Mouse (Mus musculus) naive thymus-derived CD4-positive, alpha-beta T cell, adult 2 months (primary cell): ENCODE results near the gene Cacna1g.

Experiments used
- DNase-seq: peaks from one replicate; pipeline ENCODE4 v3.0.0-alpha.2; 2011; ENCODE audit warnings: low read depth

Gene Cacna1g

GRCm38 (mm10) chr11:94473707-94474543, at the start of gene Cacna1g:
Gene Cacna1g (minus strand): TSS chr11:94474198.
- peak; percentile 62 for DNase-seq

GRCm38 (mm10) chr11:94521219-94521843, 47.3 kb upstream of the Cacna1g start, which contains the start of gene Mycbpap:
Gene Mycbpap (minus strand): TSS chr11:94521742.
- DNase-seq: peak; percentile 9

- DNase-seq: no peak
Observed at GRCm38 (mm10) chr11:94513452-94513851, 39.5 kb upstream of the Cacna1g start.

- DNase-seq: no peak
Observed at GRCm38 (mm10) chr11:94508976-94509375, 35.0 kb upstream of the Cacna1g start.

GRCm38 (mm10) chr11:94501482-94501881, 27.5 kb upstream of the Cacna1g start:
- DNase-seq: no peak

DNA sequence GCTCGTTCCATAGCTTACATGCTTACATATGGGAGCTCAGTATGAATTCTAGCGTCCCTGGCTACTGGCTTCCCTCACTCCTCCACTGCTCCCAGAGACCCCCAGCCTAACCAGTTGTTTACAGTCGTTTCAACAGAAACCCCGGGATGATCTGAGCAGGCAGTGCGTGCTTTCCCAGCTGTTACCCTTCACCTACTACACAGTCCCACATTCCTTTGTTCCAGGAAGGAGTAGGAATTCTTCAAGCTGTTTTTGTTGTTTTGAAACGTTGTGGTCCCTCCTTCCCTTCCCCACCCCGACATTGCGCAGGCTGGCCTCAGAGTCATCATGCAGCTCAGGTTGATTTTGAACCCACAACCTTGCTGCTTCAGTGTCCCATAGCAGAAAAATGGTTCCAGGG, 26.4 kb upstream of the Cacna1g start:
- no peak for DNase-seq

- DNase-seq: no peak
Observed at GRCm38 (mm10) chr11:94499661-94500152, 25.7 kb upstream of the Cacna1g start, which contains the start of gene Epn3. Gene Epn3 (minus strand): TSS chr11:94499974.

DNA sequence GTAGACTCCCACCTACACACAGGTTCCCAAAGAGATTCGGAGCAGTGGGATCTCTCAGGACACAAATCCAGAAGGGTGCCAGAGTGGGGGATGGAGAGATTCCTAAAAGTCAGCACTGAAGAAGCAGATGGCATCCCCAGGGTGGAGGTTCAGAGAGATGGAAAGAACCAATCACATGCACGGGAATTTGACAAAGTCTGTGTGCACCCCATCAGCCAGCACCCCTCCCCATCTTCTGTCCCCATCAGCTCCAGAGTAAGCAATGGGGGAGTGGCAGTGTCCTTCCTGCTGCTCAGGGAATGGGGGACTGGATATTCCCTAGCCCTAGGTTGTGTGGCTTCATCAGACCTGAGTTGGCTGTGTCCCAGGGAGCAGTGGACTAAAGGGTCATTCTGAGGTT, 25.0 kb upstream of the Cacna1g start:
- DNase-seq: no peak

GRCm38 (mm10) chr11:94498093-94498996, 24.3 kb upstream of the Cacna1g start:
- no peak for DNase-seq

DNA sequence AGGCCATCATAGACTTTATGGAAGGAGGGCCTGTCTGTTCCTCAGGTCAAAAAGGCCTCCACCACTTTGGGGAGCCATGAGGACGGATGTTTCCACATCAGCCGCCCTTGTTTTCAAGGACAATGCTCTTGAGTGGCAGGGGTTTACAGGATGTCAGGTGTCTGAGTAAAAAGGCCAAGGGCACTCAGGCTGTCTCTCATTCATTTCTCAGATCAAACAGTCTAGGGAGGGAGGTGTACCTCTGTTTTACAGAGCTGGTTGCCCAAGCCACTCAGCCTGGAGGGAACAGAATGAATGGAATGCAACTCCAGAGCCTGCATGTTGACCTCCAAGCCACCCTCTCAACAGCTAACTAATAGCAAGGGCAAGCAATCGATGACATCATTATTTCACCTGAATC, 21.4 kb upstream of the Cacna1g start:
- no peak for DNase-seq

DNA sequence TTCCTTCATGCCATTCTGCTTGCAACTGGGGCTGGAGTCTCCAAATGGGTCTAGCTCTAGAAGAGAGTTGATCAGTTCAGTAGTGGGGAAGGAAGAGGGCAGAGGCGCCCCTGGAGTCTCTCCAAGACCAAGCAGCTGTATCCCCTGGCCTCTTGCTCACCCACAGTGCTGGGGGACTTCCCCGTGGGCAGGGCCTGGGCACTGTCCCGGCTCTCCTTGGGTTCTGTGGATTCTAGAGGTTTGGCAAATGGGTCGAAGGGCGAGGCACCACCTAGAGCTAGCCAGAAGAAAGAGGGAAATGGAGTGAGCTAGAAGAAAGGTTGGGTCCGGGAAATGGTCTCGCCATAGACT, 17.7 kb upstream of the Cacna1g start:
- no peak for DNase-seq

- DNase-seq: no peak
Observed at GRCm38 (mm10) chr11:94491035-94491748, 17.2 kb upstream of the Cacna1g start.

DNA sequence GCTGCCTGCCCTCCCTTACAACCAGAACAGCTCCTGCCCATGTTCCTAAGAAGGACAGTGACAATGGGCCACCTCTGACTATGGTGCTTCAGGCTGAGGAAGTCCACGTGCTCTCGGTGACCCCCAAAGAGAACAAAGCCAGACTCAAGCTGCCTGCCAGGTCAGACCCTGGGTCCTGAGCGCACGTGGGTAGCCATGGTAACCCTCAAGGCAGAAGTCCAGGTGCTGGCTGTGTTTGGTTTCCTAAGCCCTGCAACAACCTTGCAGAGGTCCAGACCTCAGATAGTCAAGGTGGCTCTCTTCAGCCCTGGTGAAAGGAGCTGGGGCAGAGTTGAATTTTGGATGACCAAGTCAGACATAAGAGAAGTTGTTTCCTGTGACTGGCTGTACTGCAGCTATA, 15.7 kb upstream of the Cacna1g start:
- no peak for DNase-seq

DNA sequence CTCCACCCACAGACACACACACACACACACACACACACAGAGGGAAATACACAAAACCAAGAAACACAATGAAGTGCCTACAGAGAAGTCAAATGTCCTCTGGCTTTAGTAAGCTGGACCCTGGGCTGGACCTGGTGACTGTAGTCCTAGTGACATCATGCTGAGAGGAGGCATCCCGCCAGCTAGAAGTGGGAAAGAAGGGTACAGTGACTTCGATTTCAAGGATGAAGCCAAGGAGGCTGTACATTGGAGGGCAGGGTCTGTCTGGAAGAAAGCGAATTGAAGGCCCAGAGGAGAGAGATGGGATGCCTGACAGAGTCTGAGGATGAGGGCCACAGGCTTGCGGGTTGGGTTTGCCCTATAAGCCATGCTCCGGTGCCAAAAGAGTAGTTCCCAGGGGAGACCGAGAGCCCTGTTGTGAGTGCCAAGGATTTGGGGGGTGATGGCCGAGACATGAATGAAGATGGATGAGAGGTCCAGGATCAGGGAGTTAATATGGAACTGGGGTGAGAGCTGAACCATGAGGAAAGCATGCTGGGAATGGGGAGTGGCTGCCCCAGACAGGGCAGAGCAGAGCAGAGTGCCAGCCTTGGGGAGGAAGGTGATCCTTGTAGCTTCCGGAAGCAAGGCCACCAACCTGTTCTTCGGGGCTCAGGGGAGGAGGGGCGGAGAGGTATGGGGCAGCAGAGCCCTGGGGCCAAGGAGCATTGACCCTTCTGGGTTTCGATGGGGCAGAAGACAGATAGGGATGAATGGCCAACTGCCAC, 15.0 kb upstream of the Cacna1g start:
- no peak for DNase-seq

- peak; percentile 69 for DNase-seq
Observed at GRCm38 (mm10) chr11:94486001-94486400, 12.0 kb upstream of the Cacna1g start, which contains the start of gene Spata20. Gene Spata20 (minus strand): TSS chr11:94486179.

DNA sequence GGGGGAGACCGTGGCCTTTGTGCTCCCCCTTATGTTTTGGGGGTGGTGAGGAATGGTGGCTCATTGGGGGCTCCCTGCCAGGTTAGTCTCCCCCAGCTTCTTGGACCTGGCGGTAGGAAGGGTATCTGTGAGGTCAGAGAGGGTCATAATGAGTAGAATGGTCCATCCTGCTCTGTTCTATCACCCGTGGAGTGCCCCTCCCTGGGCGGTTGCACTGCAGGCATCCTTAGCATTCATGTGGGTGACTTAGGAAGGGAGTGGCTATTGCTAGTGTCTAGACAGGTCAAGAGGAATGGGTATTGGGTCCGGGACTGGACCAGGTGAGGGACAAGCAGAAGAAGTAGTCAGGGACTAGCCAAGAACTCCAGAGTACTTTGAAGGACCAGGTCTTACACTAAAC, 11.2 kb upstream of the Cacna1g start:
- no peak for DNase-seq

DNA sequence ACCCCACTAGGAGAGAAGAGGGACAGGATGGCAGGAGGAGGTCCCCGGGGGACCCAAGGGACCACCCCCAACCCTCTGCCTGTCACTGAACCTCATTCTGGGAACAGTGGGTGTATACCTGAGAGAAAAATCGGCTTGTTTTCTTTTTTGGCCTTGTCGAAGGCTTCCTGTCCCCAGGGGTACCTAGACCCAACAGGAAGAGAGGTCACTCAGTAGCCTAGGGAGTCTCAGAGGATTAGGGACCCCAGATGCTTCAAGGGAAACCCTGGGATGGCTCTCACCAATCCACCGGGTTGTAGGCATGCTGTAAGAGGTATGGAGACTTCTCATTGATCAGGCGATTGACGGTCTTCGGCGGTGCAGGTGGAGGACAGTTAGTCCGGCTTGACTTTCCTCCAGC, 10.6 kb upstream of the Cacna1g start:
- DNase-seq: no peak

DNA sequence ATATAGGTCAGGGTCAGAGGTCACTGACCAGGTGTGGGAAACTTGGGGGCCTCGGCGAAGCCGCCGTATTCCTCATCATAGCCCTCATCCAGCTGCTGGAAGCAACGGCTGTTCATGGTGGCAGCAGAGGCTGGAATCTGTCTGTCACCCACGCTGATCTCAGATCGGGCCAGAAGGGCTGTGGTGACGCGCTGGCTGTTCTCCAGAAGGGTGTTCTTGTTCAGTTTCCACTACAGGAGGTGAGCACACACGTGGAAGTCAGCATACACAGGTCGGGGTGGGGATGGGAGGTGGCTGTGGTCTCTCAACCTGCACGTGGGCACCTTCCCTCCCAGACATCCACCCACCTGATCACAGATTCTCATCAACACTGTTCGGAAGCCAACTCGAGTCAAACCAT, 9.9 kb upstream of the Cacna1g start:
- DNase-seq: no peak

DNA sequence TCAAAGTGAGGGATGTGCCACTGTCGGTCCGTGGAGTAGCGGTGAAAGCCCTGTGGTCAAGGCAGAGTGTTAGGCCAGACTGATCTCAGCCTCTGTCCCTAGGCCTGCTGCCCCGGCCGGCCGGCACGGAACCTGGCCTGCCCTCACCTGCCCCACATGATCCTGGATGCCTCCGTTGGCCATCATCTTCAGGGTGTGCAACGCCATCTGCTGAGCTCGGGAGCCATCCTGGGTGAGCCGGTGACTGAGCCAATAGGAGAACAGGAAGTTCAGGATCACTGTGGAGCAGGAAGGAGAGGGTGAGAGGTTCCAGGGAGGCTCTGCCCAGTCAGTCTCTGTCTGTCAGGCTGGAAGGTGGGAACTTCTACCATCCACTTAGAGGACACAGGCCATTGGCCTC, 9.4 kb upstream of the Cacna1g start:
- no peak for DNase-seq

DNA sequence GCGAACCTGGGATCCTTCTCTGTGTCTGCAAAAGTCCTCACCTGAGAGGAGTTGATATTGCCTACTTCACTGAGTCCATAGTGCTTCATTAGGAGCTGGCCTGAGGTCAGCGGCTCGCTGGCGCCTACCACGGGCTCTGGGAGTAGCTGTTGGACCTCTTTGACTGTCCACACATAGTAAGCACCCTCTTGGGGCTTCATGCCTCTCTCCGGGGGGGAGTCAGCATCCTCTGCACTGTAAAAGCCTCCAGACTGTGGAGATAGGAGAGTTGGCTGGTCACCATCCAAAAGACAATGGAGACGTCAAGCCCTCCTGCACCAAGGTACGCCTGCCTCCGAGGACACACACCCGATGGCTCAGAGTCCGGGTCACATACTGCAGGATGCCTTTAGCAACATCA, 8.7 kb upstream of the Cacna1g start:
- DNase-seq: no peak

DNA sequence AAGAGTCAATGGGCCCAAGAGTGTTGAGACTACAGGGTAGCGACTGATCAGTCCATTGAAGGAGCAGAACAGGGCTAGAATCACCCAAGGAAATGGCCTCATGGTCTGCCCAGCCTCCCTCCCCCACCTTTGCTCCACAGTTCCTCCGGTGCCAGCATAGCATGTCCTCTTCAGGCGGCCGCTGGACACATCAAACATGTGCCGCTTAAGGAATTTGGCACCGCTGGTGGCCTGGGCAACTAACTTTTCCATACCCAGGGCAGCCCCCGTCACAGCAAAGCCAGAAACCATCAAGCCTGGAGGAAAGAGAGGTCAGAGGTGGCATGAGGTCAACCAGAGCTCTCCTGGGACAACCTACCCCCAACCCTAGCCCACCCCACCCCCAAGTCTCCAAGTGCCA, 8.0 kb upstream of the Cacna1g start:
- DNase-seq: no peak
